Mouse (Mus musculus): ENCODE measurements around the gene Ets1. TPM values are rescaled to one million over a fixed set of nuclear protein-coding genes. Genes with fewer than 3 reads are reported as not detected.

The Ets1 gene
- polyA plus RNA-seq, 1 experiment from 2014 or later = 39.4 TPM

DNA sequence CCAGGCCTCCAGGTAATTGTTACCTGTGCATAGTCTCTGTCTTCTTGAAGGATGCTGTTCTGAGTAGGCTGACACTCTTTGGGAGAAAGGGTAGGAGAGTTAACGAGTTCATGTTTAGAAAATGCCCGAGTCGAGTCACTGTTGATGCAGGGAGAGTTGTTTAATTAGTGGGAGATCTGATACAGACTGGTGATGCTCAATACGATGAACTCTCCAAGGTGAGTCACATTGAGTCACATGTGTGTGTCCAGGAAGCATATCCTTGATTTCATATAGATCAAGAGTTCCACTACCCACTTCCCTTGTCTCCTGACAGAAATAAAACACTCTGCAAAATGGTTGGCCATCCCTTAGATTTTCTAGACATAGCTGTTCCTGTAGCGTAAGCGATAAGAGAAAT, 72.5 kb downstream of the Ets1 start:
- H3K4me2 ChIP-seq (replicated peaks) = no peak overlapping the region
- H3K4me1 ChIP-seq = peaks cover 47% of the 10 kb centered on the region
- no peaks in the 10 kb centered on the region for H3K36me3 ChIP-seq
- H3K9ac ChIP-seq = no peak overlapping the region
- WGBS = 73% methylated on average over 6 of the region's 6 CpGs
- no peaks in the 10 kb centered on the region for H3K27me3 ChIP-seq
- H3K4me3 ChIP-seq (replicated peaks) = no peak overlapping the region
- no peak for ATAC-seq (ENCODE audit: insufficient number of reproducible peaks, low FRiP score, low TSS enrichment, low read depth)
- no peak overlapping the region for H3K27ac ChIP-seq (replicated peaks)
- H3K9me3 ChIP-seq (replicated peaks) = no peaks in the 10 kb centered on the region

DNA sequence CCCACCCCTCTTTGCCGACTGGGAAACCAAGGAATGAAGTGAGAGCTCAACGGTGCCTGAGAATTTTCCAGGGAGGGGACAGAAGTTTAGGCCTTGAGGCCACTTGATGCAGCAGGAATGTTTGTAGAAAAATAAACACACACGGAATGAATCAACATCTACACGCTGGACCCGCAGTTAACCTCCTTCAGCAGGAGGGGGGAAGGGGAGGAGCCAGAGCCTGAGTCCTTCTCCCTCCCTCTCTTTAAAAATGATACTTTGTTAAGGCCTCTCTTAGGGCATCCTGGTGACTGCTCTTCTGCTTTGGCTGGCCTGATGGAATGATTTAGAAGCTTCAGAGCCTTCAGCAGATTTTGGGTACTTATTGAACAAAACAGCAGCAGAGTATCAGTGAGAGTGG, 73.3 kb downstream of the Ets1 start:
- no peak overlapping the region for H3K4me3 ChIP-seq (replicated peaks)
- H3K36me3 ChIP-seq = no peaks in the 10 kb centered on the region
- H3K4me2 ChIP-seq (replicated peaks) = no peak overlapping the region
- peaks cover 55% of the 10 kb centered on the region for H3K4me1 ChIP-seq
- ATAC-seq (ENCODE audit: insufficient number of reproducible peaks, low FRiP score, low TSS enrichment, low read depth) = no peak
- H3K9ac ChIP-seq = no peak overlapping the region
- 8% methylated on average over 5 of the region's 5 CpGs for WGBS
- no peaks in the 10 kb centered on the region for H3K27me3 ChIP-seq
- H3K27ac ChIP-seq (replicated peaks) = peak overlapping the region; percentile 63
- H3K9me3 ChIP-seq (replicated peaks) = no peaks in the 10 kb centered on the region

DNA sequence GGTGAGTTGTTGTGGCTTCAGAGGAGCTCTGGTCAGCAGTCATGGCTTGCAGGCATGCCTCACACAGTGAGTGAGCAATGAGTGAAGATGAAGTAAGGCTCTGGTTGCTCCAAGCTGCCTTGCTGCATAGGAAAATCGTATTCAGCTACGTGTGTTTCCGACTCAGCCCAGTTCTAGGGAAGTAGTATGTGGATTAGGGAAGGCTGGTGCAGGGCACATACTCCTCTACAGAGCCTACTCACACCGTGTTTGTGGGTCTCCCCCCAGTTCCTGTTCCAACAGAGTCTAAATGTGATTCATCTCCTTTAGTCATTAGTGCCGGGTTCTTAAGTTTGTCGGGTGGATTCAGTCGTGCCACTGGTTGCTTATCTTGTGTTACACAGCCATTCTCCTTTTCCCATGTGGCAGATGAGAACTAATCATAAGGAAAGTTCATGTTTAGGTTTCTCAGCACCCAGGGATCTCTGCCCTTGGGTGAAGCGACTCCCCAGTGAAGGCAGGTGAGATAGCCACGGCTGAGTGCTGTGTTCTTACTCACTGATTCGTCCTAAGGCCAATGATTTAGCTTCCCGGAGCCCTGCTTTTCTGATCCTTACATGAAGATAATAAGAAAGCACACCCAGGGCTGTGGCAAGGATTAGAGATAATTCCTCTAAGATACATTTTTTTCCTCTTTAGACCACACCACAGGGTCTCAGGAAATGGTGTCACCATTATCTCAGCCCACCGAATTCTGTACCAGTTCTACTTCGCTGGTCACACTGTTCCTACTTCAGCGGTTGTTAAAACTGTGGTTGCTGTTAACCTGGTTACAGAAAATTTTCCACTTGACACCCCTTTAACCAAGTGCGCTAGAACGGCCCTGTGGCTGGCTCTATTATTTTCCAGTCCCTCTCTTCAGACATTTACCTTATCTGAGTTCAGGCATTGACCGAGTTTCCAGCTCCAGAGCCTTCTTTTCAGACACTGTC, 74.0 kb downstream of the Ets1 start:
- H3K36me3 ChIP-seq = no peaks in the 10 kb centered on the region
- ATAC-seq (ENCODE audit: insufficient number of reproducible peaks, low FRiP score, low TSS enrichment, low read depth) = no peak
- no peaks in the 10 kb centered on the region for H3K27me3 ChIP-seq
- H3K4me2 ChIP-seq (replicated peaks) = no peak overlapping the region
- WGBS = 65% methylated on average over 17 of the region's 17 CpGs
- H3K4me1 ChIP-seq = peaks cover 62% of the 10 kb centered on the region
- no peak overlapping the region for H3K9ac ChIP-seq
- no peaks in the 10 kb centered on the region for H3K9me3 ChIP-seq (replicated peaks)
- no peak overlapping the region for H3K4me3 ChIP-seq (replicated peaks)
- peak overlapping the region; percentile 63 for H3K27ac ChIP-seq (replicated peaks)

GRCm38 (mm10) chr9:32710987-32711652, 75.1 kb downstream of the Ets1 start:
- no peaks in the 10 kb centered on the region for H3K36me3 ChIP-seq
- no peaks in the 10 kb centered on the region for H3K9me3 ChIP-seq (replicated peaks)
- peaks cover 66% of the 10 kb centered on the region for H3K4me1 ChIP-seq
- ATAC-seq (ENCODE audit: insufficient number of reproducible peaks, low FRiP score, low TSS enrichment, low read depth) = no peak
- H3K4me2 ChIP-seq (replicated peaks) = no peak overlapping the region
- H3K27me3 ChIP-seq = no peaks in the 10 kb centered on the region
- no peak overlapping the region for H3K27ac ChIP-seq (replicated peaks)
- H3K9ac ChIP-seq = no peak overlapping the region
- 60% methylated on average over 12 of the region's 12 CpGs for WGBS
- no peak overlapping the region for H3K4me3 ChIP-seq (replicated peaks)

DNA sequence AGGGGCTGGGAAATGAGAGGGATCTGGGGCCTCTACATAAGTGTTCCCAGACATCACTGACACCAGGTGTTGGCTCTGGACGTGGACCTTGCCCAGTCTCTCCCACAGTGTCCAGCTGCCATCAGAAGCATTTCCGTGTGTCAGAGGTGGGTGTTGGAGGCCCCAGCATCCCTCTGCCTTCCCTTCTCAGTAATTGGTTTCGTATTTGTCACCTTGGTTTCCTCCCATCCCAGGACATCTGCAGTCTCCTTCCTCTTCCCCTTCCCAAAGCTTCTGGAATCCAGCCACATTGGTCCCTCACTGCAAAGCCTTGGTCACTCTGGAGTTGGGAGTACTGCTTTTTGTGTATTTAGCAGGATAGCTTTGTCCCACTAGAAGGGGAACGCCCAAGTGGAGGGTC, 75.7 kb downstream of the Ets1 start:
- H3K9me3 ChIP-seq (replicated peaks) = no peaks in the 10 kb centered on the region
- H3K36me3 ChIP-seq = no peaks in the 10 kb centered on the region
- H3K4me2 ChIP-seq (replicated peaks) = no peak overlapping the region
- WGBS = 70% methylated on average over 4 of the region's 4 CpGs
- no peak overlapping the region for H3K27ac ChIP-seq (replicated peaks)
- H3K27me3 ChIP-seq = no peaks in the 10 kb centered on the region
- no peak overlapping the region for H3K4me3 ChIP-seq (replicated peaks)
- no peak for ATAC-seq (ENCODE audit: insufficient number of reproducible peaks, low FRiP score, low TSS enrichment, low read depth)
- H3K4me1 ChIP-seq = peaks cover 70% of the 10 kb centered on the region
- H3K9ac ChIP-seq = no peak overlapping the region

GRCm38 (mm10) chr9:32712383-32712910, 76.4 kb downstream of the Ets1 start:
- H3K4me2 ChIP-seq (replicated peaks) = no peak overlapping the region
- no peak for ATAC-seq (ENCODE audit: insufficient number of reproducible peaks, low FRiP score, low TSS enrichment, low read depth)
- H3K27ac ChIP-seq (replicated peaks) = no peak overlapping the region
- 74% methylated on average over 7 of the region's 7 CpGs for WGBS
- no peaks in the 10 kb centered on the region for H3K9me3 ChIP-seq (replicated peaks)
- no peaks in the 10 kb centered on the region for H3K36me3 ChIP-seq
- no peak overlapping the region for H3K9ac ChIP-seq
- peaks cover 77% of the 10 kb centered on the region for H3K4me1 ChIP-seq
- H3K4me3 ChIP-seq (replicated peaks) = no peak overlapping the region
- no peaks in the 10 kb centered on the region for H3K27me3 ChIP-seq

GRCm38 (mm10) chr9:32713106-32713505, 77.1 kb downstream of the Ets1 start:
- H3K9me3 ChIP-seq (replicated peaks) = no peaks in the 10 kb centered on the region
- no peaks in the 10 kb centered on the region for H3K27me3 ChIP-seq
- H3K36me3 ChIP-seq = no peaks in the 10 kb centered on the region
- peaks cover 83% of the 10 kb centered on the region for H3K4me1 ChIP-seq
- no peak for ATAC-seq (ENCODE audit: insufficient number of reproducible peaks, low FRiP score, low TSS enrichment, low read depth)
- H3K4me2 ChIP-seq (replicated peaks) = no peak overlapping the region
- WGBS = 93% methylated on average over 1 of the region's 1 CpGs
- H3K4me3 ChIP-seq (replicated peaks) = no peak overlapping the region
- no peak overlapping the region for H3K9ac ChIP-seq
- H3K27ac ChIP-seq (replicated peaks) = no peak overlapping the region

GRCm38 (mm10) chr9:32713790-32714189, 77.8 kb downstream of the Ets1 start:
- Histone ChIP-seq H3K36me3 (no peaks in the 10 kb centered on the region), H3K4me2 (replicated peaks) (no peak overlapping the region), H3K27ac (replicated peaks) (peak overlapping the region; percentile 18), H3K9ac (no peak overlapping the region), H3K4me1 (peaks cover 88% of the 10 kb centered on the region), H3K27me3 (no peaks in the 10 kb centered on the region), H3K4me3 (replicated peaks) (no peak overlapping the region), H3K9me3 (replicated peaks) (no peaks in the 10 kb centered on the region)
- no peak for ATAC-seq (ENCODE audit: insufficient number of reproducible peaks, low FRiP score, low TSS enrichment, low read depth)
- WGBS = 43% methylated on average over 4 of the region's 4 CpGs

GRCm38 (mm10) chr9:32714487-32714886, 78.5 kb downstream of the Ets1 start:
- H3K27ac ChIP-seq (replicated peaks) = peak overlapping the region; percentile 25
- no peaks in the 10 kb centered on the region for H3K9me3 ChIP-seq (replicated peaks)
- no peak overlapping the region for H3K4me2 ChIP-seq (replicated peaks)
- H3K4me1 ChIP-seq = peaks cover 90% of the 10 kb centered on the region
- 47% methylated on average over 7 of the region's 7 CpGs for WGBS
- no peak overlapping the region for H3K9ac ChIP-seq
- H3K27me3 ChIP-seq = no peaks in the 10 kb centered on the region
- no peak for ATAC-seq (ENCODE audit: insufficient number of reproducible peaks, low FRiP score, low TSS enrichment, low read depth)
- no peaks in the 10 kb centered on the region for H3K36me3 ChIP-seq
- no peak overlapping the region for H3K4me3 ChIP-seq (replicated peaks)

DNA sequence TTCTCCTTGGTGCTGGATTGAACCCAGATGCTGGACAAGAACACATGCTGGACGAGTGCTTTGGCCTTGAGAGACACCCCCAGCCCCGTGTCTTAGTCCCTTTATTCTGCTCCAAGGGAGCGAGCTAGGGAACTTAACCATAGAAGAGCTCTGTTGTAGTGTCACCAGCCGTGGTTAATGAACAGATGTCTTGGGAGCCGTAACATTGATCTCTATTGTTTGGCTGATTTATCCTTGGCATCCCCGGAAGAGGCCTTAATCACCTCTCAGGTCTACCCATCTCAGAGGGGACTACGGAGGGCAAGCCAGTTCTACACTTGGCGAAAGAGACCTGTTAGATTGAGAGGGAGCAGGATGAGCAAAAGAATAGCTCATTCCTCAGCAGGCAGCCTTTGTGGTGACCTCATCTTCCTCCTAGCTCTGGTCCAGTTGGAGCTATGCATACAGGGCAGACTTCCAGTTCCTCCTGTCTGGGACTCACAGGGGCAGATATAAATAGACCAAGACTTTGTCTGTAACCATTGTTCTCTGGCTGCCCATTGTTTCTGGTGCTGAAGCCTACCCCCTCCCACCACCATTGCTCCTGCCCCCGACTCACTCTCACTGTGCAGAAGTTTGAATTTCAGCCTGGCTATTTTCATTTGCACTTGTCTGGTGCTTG, 79.9 kb downstream of the Ets1 start:
- no peaks in the 10 kb centered on the region for H3K9me3 ChIP-seq (replicated peaks)
- no peaks in the 10 kb centered on the region for H3K27me3 ChIP-seq
- H3K4me1 ChIP-seq = peaks cover 92% of the 10 kb centered on the region
- H3K9ac ChIP-seq = no peak overlapping the region
- 49% methylated on average over 9 of the region's 9 CpGs for WGBS
- no peak overlapping the region for H3K4me2 ChIP-seq (replicated peaks)
- ATAC-seq (ENCODE audit: insufficient number of reproducible peaks, low FRiP score, low TSS enrichment, low read depth) = no peak
- H3K36me3 ChIP-seq = no peaks in the 10 kb centered on the region
- H3K4me3 ChIP-seq (replicated peaks) = no peak overlapping the region
- no peak overlapping the region for H3K27ac ChIP-seq (replicated peaks)

- no peak overlapping the region for H3K9ac ChIP-seq
- ATAC-seq (ENCODE audit: insufficient number of reproducible peaks, low FRiP score, low TSS enrichment, low read depth) = no peak
- H3K27ac ChIP-seq (replicated peaks) = peak overlapping the region; percentile 65
- 61% methylated on average over 12 of the region's 12 CpGs for WGBS
- H3K36me3 ChIP-seq = no peaks in the 10 kb centered on the region
- no peak overlapping the region for H3K4me2 ChIP-seq (replicated peaks)
- H3K9me3 ChIP-seq (replicated peaks) = no peaks in the 10 kb centered on the region
- peaks cover 86% of the 10 kb centered on the region for H3K4me1 ChIP-seq
- H3K27me3 ChIP-seq = no peaks in the 10 kb centered on the region
- H3K4me3 ChIP-seq (replicated peaks) = no peak overlapping the region
These were observed 81.4 kb downstream of the Ets1 start for GRCm38 (mm10) chr9:32717268-32717920.
